Mouse (Mus musculus) spleen, embryonic (tissue): ENCODE results near the gene Tff1.

Experiments
- CTCF ChIA-PET: fragments of 350-600 bp; sonication (Branson Sonifier 250); formaldehyde crosslinking; loops from one replicate; lab custom pipeline; 2022; lab: Charles Lee

Tff1 gene

DNA sequence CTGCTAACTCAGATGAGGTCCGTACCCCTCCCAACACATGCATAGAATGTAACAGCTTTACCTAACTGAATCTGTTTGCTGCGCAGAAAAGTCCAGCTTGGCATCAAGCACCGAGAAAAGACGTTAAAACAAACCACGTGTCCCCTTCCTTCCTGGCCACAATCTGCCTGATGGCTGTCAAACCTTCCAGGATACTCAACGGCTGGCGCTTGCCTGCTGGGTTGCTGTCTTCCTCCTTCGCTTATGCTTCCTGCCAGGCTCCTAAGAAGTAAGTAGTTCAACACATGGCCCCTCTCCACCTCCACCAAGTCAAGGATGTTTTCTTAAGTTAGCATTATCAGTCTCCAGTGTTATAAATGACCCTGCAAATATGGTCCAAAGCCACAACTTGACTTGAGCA lies 11.3 kb downstream of the Tff1 start:
- CTCF ChIA-PET = no interaction called here

DNA sequence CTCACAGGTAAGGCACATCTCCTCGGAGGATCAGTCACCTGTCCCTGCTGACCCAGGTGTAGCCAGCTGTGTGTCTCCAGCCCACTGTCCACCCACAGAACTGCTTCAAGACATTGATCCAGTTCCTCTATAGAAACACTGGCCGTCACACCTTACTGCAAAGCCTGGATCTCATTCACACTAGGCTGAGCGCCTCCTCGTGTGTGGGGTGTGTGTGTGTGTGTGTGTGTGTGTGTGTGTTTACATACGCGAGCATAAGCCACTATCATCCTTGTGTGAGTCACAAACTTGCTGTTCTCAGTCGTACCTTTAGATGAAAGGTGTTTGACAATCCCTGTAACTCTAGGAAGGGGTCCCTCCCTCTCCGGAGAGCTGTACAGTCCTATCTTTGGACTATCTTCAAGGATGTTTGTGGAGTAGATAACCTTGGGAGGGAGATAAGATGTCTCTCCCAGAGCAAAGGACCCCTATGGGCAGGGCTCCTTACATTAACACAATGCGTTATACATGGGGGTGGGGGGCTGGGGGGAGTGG lies 12.0 kb downstream of the Tff1 start:
- CTCF ChIA-PET = no interaction called here

DNA sequence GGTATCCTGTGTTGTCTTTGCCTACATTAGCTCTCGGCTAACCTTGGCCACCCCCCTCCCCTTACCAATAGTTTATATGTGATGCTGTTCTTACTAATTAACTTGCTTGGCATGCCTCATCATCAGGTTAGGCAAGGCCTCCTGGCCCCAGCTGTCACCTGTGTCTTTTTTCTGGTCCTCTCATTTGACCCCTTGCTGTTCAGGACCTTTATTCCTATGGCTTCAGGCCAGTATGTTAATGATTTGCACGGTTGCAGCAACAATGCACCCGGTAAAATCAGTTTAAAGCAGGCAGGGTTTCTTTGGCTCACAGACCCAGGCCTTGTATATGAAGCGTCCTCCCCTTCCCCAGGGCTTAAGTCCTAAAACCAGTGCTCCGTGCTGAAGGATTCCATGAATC lies 12.6 kb downstream of the Tff1 start:
- CTCF ChIA-PET = no interaction called here

DNA sequence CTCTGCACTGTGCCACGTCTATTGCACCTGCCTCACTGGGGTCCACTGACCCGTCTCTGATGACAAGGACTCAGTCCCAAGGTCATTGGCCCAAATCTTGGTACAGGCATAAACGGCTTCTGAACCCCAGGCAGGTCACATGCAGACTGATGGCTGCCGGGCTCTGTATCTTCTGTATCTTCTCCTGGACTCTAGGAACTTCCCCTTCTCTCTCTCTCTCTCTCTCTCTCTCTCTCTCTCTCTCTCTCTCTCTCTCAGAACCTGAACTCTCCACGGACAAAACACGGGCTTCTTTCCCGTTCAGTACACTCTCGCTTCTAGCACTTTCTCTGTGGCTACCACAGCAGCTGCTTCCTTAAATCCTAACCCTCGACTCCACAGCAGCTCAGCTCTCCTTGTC lies 19.1 kb downstream of the Tff1 start:
- CTCF ChIA-PET = no interaction called here

DNA sequence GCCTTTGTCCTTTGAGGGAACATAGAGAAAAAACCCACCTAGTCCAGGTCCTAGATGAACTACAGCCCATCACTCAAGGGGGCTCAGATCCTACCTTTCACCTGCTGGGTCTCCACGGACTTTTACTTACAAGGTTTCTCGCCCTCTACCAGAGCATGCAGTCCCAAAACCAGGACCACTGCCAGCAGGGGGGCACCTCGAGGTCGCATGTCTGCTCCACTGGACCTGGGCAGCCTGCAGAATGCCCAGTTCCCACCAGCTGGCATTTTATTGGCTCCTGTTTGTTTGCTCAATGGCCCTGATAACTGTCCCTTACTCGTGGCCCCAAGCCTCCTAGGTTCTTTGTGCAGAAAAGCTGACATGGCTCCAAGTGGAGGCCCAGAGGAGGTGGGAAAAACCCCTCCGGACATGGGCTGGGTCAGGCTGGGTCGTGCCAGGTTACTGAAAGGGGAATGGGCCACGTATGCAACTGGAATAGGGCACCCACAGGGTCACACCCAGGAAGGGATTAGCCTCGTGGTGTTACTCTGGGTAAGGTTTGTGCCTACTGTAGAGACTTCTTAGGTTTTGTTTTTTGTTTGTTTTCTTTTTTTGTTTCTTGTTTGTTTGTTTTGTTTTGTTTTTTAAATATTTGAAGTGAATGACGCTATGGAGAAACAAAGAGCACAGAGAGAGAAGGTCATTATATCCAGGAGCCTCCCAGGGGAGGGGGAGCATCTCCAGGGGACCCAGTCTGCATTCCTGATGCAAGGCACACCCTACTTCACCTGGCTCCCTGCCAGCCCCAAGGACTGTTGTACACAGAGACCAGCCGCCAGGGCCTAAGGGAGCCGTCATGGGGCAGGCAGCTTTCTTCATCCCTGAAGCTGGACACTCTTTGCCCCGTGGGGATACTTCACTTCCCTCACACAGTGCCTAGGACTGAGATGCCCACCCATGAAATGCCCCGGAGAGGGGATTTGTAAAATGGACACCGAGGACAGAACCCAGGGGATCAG lies 20.7 kb downstream of the Tff1 start, which contains the start of gene Tff2:
Gene Tff2 (minus strand): TSS at position 243 of the 998 bp plus-strand sequence.
- CTCF ChIA-PET = no interaction called here

DNA sequence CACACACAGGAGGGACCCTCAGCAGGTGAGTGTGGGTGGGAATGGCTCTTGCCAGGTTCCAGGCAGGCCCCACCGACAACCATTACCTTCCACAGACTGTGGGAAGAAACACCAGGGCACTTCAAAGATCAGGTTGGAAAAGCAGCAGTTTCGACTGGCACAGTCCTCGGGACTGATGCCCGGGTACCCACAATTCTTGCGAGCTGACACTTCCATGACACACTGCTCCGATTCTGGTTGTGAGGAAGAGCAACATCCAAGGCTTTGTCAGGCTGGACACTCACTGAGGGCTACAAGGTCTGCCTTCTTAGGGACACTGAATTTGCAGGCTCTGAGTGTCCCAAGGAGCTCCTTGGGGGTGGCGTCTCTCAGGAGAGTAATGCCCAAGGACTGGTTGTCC lies 23.0 kb downstream of the Tff1 start:
- CTCF ChIA-PET = no interaction called here

DNA sequence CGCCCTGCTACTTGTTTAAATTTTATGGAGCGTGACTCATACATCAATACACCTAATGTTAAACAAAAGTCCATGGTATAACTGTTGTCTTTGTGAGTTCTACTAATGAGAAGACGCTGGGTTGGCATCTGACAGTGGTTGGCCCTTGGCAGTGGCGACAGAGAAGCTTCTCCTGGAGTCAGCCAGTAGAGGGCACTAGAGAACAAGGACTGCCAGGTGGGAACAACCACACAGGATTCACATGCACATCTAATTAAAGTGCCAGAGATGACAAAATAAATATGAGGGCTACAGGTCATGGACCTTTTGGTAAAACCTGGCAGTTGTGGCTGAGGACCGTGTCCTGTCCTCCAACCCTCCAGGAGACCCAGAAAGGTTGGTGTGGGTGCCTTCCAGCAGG lies 26.7 kb downstream of the Tff1 start:
- CTCF ChIA-PET = interaction anchor here (0.7 kb wide), 1 partner anchor 33 kb away, joined by 3 read pairs; no protein-coding TSS in a partner anchor

DNA sequence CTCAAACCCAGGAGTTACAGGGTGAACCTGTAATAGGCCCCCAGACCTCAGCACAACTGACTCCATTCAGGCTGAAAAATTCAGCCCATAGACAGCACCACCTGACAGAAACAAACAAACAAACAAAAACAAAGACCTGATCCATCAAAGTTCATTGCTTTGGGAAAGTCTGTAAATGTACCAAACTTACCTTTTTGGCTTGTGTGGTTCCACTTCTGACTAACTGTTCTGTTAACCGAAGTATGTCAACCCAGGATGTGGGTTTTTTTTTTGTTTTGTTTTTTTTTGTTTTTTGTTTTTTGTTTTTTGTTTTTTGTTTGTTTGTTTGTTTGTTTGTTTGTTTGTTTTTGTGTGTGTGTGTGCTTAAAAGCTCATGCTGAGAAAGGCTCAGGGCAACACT lies 28.3 kb downstream of the Tff1 start:
- CTCF ChIA-PET = no interaction called here

DNA sequence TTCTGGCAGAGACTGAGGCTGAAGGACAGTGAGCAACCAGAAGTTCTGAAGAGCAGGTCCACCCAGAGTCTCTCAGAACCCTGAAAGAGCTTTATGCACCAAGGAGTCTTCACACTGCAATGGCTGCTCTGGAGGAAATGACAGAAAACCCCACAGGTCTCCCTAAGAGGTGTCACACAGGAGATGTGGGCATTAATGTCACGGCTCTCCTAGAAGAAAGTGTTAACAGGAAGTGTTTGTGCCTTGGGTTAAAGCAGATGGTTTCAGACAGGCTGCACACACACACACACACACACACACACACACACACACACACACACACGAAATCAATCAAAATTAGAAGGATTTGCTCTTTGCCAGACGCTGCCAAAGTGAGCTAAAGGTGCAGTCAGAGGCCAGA lies 28.8 kb downstream of the Tff1 start:
- CTCF ChIA-PET = interaction anchor here (0.6 to 0.7 kb wide), 2 partner anchors 66 to 107 kb away, joined by 3 to 6 read pairs; no protein-coding TSS in a partner anchor

DNA sequence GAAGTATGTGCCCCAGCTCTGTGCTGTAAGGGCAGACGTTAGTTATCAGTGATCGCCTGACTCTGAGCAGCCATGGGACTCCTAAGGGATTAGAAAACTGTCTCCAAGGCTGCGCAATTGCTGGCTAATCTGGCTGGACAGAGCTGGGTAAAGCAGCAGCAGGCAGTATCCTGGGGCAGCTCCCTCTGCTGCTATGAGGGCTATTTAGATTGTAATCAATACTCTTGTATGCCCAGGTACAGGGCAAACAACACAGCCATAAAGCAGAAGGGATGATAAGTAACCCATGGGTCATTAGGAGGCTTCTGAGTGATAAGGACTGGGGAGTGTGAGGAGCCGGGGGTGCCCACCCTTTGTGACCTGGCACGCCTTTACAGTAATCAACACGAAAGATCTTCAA lies 30.2 kb downstream of the Tff1 start:
- CTCF ChIA-PET = no interaction called here

DNA sequence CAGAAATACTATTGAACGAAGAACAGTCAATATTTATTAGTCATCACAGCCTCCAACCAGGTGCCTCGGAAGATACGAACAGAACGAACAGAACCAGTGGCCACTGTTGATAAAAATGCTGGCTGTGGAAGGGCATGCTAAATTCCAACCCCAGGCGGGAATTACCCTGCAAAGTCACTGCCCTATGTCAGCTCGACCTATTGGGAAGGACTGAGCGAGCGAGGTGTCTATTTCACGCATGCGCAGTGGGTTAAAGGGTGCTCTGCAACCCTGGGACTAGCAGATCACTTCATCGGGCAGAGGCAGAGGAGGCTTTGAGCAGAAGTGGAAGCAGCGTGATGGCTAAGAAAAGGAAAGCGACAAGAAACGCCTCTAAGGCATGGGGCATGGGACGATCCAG lies 31.3 kb downstream of the Tff1 start:
- CTCF ChIA-PET = no interaction called here

DNA sequence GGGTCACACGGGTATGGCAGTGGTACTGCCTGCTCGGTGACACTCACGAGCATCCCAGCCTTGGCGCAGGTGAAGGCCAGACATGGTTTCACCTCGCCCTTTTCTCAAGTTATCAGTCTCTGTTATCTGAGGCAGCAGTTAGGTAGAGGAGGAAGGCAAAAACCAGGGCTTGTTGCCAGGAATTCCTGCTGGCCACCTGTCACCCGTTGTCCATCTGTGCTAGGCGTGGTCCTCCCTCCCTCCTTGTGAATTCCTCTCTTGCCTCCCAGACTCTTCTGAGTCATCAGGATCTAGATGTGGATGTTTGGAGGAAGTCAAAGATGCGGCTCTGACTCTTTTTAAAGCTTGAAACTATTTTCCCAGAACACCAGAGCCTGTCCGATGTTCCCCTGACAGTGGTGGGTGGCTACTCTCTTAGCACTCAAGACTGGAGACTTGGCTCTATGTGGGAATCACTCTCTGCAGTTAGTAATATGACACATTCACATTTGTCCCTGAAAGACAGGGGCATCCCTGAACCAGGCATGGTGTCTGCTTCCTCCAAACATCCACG lies 33.7 kb downstream of the Tff1 start:
- CTCF ChIA-PET = no interaction called here

DNA sequence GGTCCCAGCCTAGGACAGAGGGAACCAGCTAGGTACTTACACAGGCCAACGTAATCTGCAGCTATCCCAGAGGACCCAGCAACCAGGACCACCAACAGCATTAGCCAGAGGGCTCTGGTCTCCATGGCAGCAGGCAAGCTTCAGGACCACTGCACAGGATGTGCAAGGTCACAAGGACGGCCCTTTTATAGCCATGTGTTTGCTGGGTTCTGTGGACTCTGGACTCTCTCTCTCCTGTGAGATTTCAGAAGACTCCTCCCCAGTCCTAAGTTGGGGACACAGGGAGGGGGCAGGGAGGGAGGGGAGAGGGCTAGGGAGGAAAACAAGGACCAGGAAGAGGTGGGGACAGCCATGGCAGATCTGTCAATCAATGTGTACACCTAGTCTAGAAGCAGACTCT lies 35.6 kb downstream of the Tff1 start, which contains the start of gene Tff3:
Gene Tff3 (minus strand): TSS at position 195 of the 400 bp plus-strand sequence.
- CTCF ChIA-PET = interaction anchor here (0.6 kb wide), 1 partner anchor 10 kb away, joined by 5 read pairs; no protein-coding TSS in a partner anchor

DNA sequence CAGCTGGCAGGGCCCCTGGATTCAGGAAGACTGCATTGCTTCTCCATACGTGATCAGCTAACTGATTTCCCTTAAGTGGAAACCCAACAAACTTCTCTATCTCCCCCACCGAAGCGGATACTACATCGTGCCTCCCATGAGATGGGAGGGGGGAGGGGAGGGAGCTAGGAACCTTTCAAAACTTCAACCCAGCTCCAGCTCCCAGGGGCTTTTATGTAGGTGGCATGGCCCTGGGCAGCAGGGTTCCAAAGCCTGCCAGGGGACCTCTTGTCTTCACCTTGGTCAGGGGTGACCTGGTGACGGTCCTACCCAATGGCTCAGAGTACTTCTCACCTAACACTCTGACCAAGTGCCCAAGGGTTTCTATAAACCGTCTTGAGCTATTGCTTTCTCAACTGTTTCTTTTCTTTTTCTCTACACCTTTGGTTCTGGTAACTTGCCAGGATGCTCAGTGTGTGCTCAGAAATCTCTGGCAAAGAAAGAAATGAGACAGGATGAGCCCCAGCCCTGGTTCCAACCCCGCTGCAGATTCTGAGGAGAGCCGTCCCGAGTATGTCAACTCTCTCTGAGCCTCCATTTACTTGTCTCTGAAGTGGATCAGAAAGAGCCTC lies 36.3 kb downstream of the Tff1 start:
- CTCF ChIA-PET = interaction anchor here (0.6 kb wide), 1 partner anchor 9 kb away, joined by 5 read pairs; no protein-coding TSS in a partner anchor

DNA sequence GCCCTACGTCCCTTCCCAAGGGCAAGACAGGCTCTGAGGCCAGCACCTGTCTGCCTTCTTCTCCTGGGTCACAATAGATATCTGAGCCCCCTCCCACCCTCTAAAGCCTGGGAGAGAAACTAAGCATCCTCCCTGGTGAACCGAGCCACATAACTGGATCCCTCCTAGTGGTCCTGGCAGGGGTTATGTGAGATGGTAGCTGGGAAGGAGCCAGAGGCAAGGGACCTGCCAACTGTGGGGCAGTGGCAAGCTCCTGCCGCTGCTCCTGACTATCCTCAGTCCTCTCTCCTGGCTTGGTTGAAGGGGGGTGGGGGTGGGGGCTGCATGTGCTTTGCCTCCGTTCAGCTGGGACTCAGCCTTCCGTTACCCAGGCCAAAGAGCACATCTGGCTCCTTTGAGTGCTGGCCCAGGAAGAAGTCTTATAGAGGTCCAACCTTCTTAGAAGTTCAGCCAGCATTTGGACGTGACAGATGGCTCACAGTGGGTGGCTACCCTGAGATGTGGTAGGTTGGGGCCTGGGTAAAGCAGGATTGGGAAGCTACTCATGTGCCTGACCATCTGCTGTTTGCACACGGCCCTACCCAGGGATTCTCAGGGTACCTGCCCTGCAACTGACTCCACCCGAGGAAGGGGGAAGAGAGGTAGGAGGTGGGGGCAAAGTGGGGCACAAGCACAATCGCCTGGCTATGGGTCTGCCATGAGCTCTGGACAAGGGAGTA lies 39.4 kb downstream of the Tff1 start:
- CTCF ChIA-PET = interaction anchor here (0.6 kb wide), 1 partner anchor 25 kb away, joined by 4 read pairs; no protein-coding TSS in a partner anchor

DNA sequence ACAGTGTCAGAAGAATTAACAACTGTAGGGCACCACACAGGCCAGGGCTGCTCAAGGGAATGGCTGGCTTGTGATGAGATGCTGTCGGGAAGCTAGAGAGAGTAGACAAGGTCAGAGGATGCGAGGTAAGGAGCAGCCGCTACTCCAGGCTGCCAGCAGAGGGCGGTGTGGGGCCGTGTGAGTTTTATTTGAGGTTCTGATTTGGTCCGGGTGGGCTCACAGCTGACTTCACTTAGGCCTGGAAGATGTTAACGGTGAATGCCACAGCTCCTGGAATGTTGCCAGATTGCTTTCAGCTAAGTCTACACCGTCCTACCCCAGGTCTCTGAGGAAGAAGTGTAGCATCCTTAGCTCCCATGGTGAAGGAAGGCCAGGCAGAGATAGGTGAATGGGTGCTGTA lies 43.1 kb downstream of the Tff1 start:
- CTCF ChIA-PET = interaction anchor here (0.6 to 1.5 kb wide), 5 partner anchors 103 to 546 kb away, joined by 3 to 19 read pairs (median 3); no protein-coding TSS in a partner anchor

DNA sequence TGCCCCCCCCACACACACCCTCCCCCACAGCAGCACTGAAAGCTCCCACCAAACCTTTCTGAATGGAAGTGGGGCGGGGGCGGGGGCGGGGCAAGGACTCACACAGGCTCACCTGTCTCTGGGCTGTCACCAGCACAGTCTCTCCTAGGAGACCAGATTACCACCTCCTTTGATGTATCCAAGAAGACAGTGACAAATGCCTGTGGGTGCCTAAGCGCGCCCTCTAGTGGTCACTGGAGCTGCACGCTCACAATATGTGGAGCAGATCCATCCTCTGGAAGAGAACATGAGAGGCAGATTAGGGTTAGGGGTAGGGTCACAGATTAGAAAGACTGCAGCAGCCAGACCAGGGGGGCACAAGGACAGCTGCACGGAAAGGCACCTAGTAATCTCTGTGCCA lies 45.6 kb downstream of the Tff1 start:
- CTCF ChIA-PET = interaction anchor here (0.5 to 2.4 kb wide), 9 partner anchors 10 to 175 kb away, joined by 3 to 21 read pairs (median 5); partner anchors contain the start of gene Abcg1

DNA sequence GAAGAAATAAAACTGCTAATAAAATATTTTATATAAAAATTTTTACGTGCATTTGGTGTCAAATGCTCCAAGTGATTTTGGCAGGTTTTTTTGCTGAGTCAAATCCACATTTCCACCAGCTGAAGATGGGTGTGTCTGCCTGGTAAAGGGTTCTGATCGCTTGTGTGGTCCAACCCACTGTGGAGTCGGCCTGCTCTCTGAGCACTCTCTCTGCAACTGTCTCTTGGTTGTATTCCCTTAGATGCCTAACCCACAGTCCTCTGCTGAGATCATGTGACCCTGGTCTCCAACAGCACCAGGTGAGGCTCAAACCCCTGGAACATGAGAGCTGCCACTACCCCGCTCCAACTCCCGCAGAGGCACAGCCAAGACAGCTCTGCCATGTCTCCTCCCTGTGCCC lies 47.1 kb downstream of the Tff1 start:
- CTCF ChIA-PET = no interaction called here

DNA sequence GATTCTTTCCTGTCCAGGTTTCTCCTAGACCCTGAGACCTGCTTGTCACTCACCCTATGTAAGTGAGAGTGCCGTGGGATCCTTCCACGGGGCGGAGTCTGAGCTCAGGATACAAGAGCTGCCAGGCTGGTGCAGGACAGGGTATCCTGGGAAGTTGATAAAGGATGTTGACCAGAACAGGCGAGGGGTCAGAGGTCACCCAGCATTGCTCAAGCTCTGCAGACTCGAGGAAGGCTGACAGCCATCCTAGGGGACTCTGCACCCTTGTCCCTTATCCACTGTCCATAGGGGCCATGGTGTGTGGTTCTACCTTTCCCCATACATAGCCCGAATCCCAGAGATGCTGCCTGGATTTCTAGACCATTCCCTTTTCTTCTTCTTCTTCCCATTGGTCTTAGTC lies 49.0 kb downstream of the Tff1 start:
- CTCF ChIA-PET = no interaction called here

DNA sequence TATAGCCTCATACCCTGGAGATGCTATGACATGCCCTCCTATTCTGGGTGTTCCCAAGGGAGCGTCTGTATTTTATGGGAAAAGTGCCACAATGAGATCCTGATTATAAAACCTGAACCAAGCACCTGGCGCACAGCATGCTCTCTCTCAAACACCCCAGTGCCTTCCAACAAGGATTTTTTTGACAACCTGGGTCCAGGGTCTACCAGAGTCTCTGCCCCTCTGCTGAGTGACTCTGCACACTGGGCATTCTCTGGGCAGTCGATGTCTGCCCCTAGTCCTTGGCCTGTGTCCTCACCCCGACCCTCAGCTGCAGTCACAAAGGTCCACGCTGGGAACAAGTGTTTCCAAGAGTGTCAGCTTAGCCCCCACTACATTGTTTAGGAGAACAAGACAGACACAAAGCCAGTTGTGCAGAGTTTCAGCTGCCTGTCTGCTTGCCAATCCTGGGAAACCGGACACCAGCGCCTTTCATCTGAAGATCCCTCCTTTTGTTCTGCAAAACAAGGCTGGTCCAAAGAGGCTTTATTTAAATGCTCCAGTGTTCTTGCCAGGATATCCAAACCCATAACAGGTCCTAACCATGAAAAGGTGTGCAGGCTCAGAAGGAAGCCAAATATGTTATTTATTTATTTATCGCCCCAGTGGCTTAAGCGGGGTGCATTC lies 51.8 kb downstream of the Tff1 start:
- CTCF ChIA-PET = no interaction called here
